Mouse (Mus musculus): ENCODE results near the gene Rft1.
"Not testable (repeated sequence)": the region's sequence is repeated elsewhere in the genome, so short reads cannot be mapped to it uniquely, and the experiment has no call there.

Gene Rft1

DNA sequence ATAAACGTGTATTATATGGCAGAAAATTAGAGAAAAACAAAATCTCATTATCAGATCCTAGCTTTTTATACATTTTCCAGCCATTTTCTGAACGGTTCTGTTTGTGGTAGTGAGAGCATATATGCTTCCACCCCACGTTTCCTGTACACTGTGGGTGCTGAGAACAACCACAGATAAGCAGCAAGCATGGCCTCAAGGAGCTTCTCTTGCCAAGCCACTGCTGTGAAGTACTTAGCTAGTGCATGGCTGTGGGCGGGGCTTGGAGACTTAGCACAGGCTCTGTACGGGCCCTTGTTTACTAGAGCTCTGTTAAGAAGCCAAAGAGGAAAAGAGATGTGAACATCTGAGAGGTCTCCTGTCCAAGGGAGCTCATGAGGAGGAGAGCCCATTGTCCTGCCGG, 20.8 kb downstream of the Rft1 start:
- DNase-seq (ENCODE audit: low spot score in 2 of 2): peak; percentile 16 to 20

DNA sequence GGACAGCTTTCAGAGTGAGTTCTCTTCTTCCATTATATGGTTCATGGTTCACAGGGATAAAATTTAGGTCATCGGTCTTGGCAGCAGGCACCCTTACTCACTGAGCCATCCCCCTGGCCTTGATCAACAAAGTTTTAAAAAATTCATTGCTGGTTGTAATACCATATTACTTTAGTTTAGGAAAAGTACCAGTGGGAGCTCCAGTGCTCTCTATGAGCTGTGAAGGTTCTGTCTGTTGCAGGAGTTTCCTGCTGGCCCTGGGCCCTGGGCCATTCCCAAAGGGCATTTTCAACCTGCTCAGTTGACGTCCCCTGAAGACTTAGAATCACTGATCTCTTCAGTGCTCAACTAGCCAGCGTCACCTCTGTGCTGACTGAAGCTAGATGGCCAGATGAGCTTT, 28.0 kb downstream of the Rft1 start:
- DNase-seq (ENCODE audit: low spot score in 2 of 2): no peak

- DNase-seq (ENCODE audit: low spot score in 2 of 2): no peak
Measured at GRCm38 (mm10) chr14:30690685-30691084, 36.5 kb downstream of the Rft1 start.

GRCm38 (mm10) chr14:30692439-30692838, 38.3 kb downstream of the Rft1 start:
- DNase-seq (ENCODE audit: low spot score in 2 of 2): no peak

GRCm38 (mm10) chr14:30694786-30695185, 40.6 kb downstream of the Rft1 start:
- no peak for DNase-seq (ENCODE audit: low spot score in 2 of 2)

- DNase-seq (ENCODE audit: low spot score in 2 of 2): peak in 1 of 2 experiments; percentile 39
Measured at GRCm38 (mm10) chr14:30695609-30696008, 41.4 kb downstream of the Rft1 start.

DNA sequence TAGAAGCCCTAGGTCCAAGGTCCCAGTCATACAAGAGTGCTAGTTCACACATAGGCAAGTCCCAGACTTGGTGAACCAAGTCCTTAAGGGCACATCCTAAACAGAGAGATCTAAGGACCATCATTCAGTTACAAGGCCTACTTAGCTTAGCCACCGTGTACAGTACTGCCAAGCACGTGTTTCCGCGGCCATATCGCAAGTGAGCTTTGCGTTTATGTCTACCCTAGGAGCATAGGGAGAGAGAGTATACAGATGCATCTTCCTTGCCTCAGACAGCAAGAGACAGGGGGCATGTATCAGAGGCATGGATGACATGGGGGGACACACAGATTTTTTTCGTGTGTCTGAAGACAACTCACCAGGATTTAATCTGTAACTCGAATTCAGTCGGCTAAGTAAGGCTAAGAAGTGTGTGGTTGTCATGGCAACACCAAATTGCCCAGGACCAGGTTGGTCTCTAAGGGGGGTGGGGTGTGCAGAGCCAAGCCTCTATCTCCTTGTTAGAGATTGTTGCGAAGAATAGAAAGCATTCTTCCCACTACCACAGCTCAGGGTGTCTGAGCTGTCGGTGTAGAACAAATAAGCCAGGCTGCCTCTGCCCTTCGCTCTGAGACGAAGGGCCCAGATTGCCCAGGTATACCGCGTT, 43.4 kb downstream of the Rft1 start:
- DNase-seq (ENCODE audit: low spot score in 2 of 2): no peak

DNA sequence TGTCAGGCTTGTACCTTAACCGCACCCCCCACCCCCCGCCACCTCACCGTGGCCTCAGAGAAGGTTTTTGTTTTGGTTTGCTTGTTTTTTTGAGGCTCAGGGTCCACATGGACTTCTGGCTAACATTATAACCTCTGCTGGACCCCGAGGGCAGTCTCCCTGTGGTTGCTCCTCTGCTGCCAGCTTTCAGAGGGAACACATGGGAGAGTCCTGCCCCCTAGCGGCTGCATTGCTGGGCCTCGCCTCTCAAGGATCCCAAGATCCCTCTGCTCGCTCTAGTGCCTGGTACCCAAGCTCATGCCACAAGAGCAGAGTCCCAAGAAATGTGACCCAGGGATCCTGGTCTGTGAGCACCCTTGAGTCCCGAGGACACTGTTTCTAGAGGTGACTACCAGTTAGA, 45.5 kb downstream of the Rft1 start:
- peak in 1 of 2 experiments; percentile 17 for DNase-seq (ENCODE audit: low spot score in 2 of 2)

DNA sequence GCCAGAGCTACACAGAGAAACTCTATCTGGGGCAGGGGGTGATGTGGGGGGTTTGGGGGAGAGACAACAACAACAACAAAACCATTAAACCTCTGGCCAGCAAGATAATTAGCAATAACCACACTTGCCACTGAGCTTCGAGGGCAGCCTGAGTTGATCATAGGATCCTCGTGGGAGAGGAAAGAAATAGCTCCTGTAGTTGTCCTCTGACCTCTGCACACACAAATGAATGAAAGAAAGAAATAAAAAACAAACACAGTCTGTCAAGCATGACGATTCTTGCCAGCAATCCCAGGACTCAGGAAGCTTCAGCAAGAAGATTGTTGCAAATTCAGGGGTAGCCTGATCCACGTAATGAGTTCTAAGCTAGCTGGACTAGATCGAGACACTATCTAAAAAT, 48.4 kb downstream of the Rft1 start:
- DNase-seq (ENCODE audit: low spot score in 2 of 2): no peak

DNA sequence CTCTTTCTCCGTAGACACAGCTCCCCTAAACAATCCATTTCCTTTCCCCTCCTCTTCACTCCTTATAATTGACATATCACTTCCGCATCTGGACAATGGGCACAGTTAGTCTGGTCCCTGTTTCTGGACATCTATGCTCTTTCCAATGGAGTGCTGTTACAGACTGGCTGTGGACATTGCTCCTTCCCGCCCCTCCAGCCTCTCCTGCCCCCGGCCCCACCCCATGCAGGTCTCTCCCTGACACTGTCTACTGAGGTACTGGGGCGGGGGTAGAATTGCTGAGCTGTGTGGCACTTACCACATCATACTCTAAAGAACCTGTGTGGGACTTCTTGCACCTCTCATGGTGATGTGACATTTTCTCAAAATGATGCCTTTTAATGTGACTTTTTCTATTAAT, 48.9 kb downstream of the Rft1 start:
- no peak for DNase-seq (ENCODE audit: low spot score in 2 of 2)

DNA sequence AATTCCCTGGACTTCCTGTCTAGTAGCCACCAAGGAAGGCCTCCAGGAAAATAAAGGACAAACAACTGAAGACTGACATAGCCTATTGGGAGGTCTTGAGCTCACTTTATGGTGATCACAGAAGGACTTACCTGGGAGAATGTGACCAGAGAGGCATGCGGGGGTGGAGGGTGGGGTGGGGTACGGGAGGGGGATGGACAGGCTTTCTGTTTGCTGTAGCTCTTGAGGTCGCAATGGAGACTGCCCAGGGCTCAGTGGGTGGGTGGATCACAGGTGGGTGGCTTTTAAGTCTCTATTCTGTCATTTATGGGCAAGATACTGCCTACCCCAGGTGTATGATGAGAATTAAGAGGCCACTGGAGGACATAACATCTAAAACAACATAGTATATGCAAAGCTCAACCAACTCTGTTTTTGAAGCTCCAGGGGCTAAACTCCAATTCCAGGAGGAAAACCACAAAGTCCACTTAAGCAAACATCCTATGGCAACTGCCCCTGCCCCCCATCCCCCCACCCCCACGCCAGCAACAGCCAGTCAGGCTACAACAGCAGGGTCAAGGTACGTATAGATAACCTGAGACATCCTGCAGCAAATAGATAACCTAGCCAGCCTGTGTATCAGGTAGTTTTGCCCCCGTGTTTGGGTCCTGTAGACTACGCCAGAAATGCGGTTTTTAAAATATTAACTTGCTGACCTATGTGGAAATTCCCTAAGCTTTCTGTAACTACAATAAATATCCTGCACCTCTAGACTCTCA, 50.1 kb downstream of the Rft1 start:
- DNase-seq (ENCODE audit: low spot score in 2 of 2): no peak

GRCm38 (mm10) chr14:30711892-30712291, 57.7 kb downstream of the Rft1 start:
- no peak for DNase-seq (ENCODE audit: low spot score in 2 of 2)

DNA sequence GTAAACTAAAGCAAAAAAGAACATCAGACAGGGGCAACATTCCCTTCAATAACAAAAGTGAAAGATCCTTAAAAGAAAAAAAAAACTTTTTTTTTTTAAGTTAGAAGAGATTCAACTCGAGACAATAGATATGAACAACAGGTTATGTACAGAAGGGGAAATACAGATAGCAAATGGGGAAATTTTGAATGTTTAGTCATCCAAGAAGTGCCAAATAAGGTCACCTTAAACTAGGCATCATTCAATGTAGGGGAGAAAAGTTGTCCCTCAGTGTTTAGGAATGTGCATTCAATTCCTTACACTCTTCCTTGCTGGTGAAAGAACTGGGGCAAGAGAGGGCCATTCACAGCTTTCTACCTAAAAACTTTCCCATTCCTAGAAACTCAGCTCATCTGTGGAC, 59.6 kb downstream of the Rft1 start:
- DNase-seq (ENCODE audit: low spot score in 2 of 2): no peak

- peak; percentile 17 to 34 for DNase-seq (ENCODE audit: low spot score in 2 of 2)
Measured at GRCm38 (mm10) chr14:30714799-30715617, 60.8 kb downstream of the Rft1 start, which contains the start of gene Sfmbt1. TSS of gene Sfmbt1 (plus strand) at chr14:30714849.

DNA sequence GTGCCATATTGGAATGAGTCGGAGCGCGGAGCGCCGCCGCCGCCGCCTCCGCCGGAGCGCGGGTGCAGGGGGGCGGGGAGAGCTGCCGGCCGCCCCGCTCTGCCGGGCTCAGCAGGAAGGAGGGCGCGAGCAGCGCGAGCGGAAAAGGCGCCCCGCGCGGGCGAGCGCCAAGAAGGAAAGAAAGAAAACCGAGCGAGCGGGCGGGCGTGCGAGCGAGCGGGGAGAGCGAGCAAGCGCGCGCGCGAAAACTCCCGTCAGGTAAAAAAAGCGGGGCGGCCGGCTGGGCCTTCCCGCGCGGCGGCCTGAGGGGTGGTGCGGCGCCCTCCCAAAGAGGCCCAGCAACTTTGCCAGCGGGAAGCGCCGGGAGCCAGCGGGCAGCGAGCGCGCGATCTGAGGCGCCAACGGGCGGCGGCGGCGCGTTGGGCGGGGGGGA, 61.5 kb downstream of the Rft1 start:
- DNase-seq (ENCODE audit: low spot score in 2 of 2): peak; percentile 73 to 80

GRCm38 (mm10) chr14:30716051-30716952, 62.1 kb downstream of the Rft1 start:
- DNase-seq (ENCODE audit: low spot score in 2 of 2): peak; percentile 46 to 49

- no peak for DNase-seq (ENCODE audit: low spot score in 2 of 2)
Measured at GRCm38 (mm10) chr14:30716953-30717285, 62.8 kb downstream of the Rft1 start.

DNA sequence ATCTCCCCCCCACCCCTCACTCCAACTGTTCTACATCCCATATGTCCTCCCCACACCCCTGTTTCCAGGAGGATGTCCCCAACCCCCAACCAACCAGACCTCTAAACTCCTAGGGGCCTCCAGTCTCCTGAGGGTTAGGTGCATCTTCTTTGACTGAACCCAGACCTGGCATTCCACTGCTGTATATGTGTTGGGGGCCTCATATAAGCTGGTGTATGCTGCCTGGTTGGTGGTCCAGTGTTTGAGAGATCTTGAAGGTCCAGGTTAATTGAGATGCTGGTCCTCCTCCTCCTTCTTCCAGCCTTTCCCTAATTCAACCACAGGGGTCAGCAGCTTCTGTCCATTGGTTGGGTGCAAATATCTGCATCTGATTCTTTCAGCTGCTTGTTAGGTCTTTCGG, 64.5 kb downstream of the Rft1 start:
- DNase-seq (ENCODE audit: low spot score in 2 of 2): not testable (repeated sequence)

GRCm38 (mm10) chr14:30719514-30719913, 65.4 kb downstream of the Rft1 start:
- DNase-seq (ENCODE audit: low spot score in 2 of 2): no peak

DNA sequence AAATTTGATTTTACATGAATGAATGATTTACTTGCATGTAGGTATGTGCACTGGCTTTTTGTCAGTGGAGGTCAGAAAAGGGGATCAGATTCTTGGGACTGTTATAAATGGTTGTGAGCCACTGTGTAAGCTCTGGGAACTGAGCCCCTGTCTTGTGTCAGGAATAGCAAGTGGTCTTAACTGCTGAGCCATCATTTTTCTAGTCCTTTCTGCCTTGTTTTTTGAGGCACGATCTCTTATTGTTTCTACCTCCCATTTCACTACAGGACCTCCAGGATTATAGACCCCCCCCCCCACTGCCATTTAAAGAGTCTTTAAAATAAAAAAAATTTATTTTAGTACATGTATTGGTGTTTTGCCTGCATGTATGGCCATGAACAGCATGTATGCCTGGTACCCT, 67.7 kb downstream of the Rft1 start:
- DNase-seq (ENCODE audit: low spot score in 2 of 2): no peak

DNA sequence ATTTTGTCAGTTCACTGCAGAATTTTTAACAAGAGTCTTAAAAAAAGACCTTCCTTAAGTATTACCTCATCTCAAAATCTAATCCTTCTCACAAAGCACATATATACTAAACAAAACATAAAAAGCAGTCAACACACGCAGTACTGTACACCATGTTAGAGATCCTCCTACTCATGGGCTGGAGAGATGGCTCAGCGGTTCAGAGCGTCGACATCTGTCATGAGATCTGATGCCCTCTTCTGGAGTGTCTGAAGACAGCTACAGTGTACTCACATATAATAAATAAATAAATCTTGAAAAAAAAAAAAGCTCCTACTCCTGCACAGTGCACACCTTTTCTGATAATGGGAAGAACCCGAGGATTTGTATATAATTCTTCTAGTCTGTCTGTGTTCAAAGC, 68.2 kb downstream of the Rft1 start:
- DNase-seq (ENCODE audit: low spot score in 2 of 2): no peak

GRCm38 (mm10) chr14:30731896-30732295, 77.7 kb downstream of the Rft1 start:
- DNase-seq (ENCODE audit: low spot score in 2 of 2): no peak
